Mouse (Mus musculus): Measurements from ENCODE around the gene Hist1h1a.

- TF ChIP-seq CTCF (IDR thresholded peaks at IDR 0.05 in 2 of 3, conservative IDR thresholded peaks at IDR 0.05 in 1 of 3; ENCODE audit: control insufficient read depth in 1 of 3, insufficient read depth in 1 of 3, low read depth in 2 of 3, low read length in 3 of 3, poor library complexity in 1 of 3, severe bottlenecking in 1 of 3) (no peak), POLR2A (IDR thresholded peaks at IDR 0.05; ENCODE audit: control insufficient read depth in 1 of 2, insufficient read depth in 1 of 2, low read depth in 1 of 2, low read length in 2 of 2, poor library complexity in 1 of 2) (no peak), E2F4 (IDR thresholded peaks at IDR 0.05; ENCODE audit: borderline replicate concordance, low read depth, low read length) (no peak)
These were observed 19.5 kb upstream of the Hist1h1a start for GRCm38 (mm10) chr13:23743963-23744362.

All from MEL (cell line).